Comparison of ENCODE assay signal across 22 mouse cellular contexts in the genomic region with DNA sequence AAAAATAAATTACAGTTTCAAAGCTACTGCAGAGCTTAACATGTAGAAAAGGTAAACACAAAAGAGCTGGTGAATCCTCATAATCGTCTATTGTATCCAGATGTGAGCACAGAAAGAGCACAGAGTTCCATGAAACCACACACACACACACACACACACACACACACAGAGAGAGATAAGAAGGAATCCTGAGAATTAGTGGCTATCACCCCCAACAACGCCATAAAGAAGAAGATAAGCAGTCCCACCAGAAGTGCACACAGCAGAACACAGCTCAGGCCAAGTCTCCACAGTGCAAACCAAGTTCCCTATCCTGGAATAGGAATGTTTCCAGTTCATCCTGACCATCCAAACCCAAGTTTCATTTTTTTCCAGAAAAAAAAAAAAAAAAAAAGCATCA. TPM values are rescaled to one million over a fixed set of nuclear protein-coding genes. Genes with fewer than 3 reads are reported as not detected.
A peak's percentile ranks its signal among the peaks of the same experiment; 100 is the strongest.
DNase-seq lines count a peak whose midpoint lies in the region; ATAC-seq and TF ChIP-seq lines count a peak whose summit lies in the region.
"Had no signal": no experiment of that assay in that cellular context is flagged by ENCODE, and none has a peak within 500 bp of the region (broad histone marks: within the 10 kb centered on the region; RNA-seq: fewer than 3 reads in every experiment).

No protein-coding gene starts in this region.

- H3K4me2 ChIP-seq in heart, embryonic 11.5 days = no peak overlapping the region
- no peak overlapping the region for H3K4me2 ChIP-seq in lung, embryonic 14.5 days
- no peak overlapping the region for H3K4me2 ChIP-seq in liver, embryonic 15.5 days
- H3K4me2 ChIP-seq: embryonic facial prominence, embryonic 12.5 days; forebrain, embryonic 15.5 days; heart, embryonic 13.5 days; hindbrain, embryonic 12.5 days had no signal

- H3K9me3 ChIP-seq in heart, embryonic 11.5 days (replicated peaks; ENCODE audit: control insufficient read depth, low read length) = no peaks in the 10 kb centered on the region
- no peaks in the 10 kb centered on the region for H3K9me3 ChIP-seq in lung, embryonic 14.5 days (ENCODE audit: low read depth, low read length)
- H3K9me3 ChIP-seq in limb, embryonic 10.5 days (replicated peaks) = no peaks in the 10 kb centered on the region
- no peaks in the 10 kb centered on the region for H3K9me3 ChIP-seq in liver, embryonic 15.5 days (replicated peaks)
- H3K9me3 ChIP-seq: embryonic facial prominence, embryonic 12.5 days; forebrain, embryonic 15.5 days; heart, embryonic 13.5 days; hindbrain, embryonic 12.5 days had no signal

- TF ChIP-seq CTCF in lung, embryonic 14.5 days (IDR thresholded peaks at IDR 0.05; ENCODE audit: low read depth) = no peak

- H3K36me3 ChIP-seq in heart, embryonic 11.5 days (ENCODE audit: control insufficient read depth, insufficient read depth, low read length) = peaks cover 4% of the 10 kb centered on the region; the same call in 1 of the 2 replicates
- peaks cover 22% of the 10 kb centered on the region for H3K36me3 ChIP-seq in lung, embryonic 14.5 days (ENCODE audit: insufficient read depth)
- H3K36me3 ChIP-seq in limb, embryonic 10.5 days = peaks cover 55% of the 10 kb centered on the region
- no peaks in the 10 kb centered on the region for H3K36me3 ChIP-seq in liver, embryonic 15.5 days (replicated peaks)
- H3K36me3 ChIP-seq: embryonic facial prominence, embryonic 12.5 days; forebrain, embryonic 15.5 days; hindbrain, embryonic 12.5 days had no signal

- H3K4me3 ChIP-seq in heart, embryonic 11.5 days (ENCODE audit: low read depth, low read length) = no peak overlapping the region
- H3K4me3 ChIP-seq in lung, embryonic 14.5 days (ENCODE audit: low read depth, low read length) = no peak overlapping the region
- H3K4me3 ChIP-seq in limb, embryonic 10.5 days = no peak overlapping the region
- H3K4me3 ChIP-seq in liver, embryonic 15.5 days (replicated peaks) = no peak overlapping the region
- H3K4me3 ChIP-seq: embryonic facial prominence, embryonic 12.5 days; forebrain, embryonic 15.5 days; heart, embryonic 13.5 days; hindbrain, embryonic 12.5 days had no signal

- no peak for ATAC-seq in heart, embryonic 11.5 days (replicated peaks; ENCODE audit: insufficient number of reproducible peaks, low FRiP score, low TSS enrichment)
- no peak for ATAC-seq in lung, embryonic 14.5 days (ENCODE audit: insufficient read depth)
- peak; percentile 29 for ATAC-seq in liver, embryonic 15.5 days (ENCODE audit: insufficient read depth)
- ATAC-seq: forebrain, embryonic 15.5 days; hindbrain, embryonic 16.5 days; inflammation-experienced regulatory T-cells, adult 6 months; intestine, postnatal 0 days had no signal

- peaks cover 28% of the 10 kb centered on the region for H3K4me1 ChIP-seq in heart, embryonic 11.5 days (ENCODE audit: control insufficient read depth, insufficient read depth, low read length)
- H3K4me1 ChIP-seq in lung, embryonic 14.5 days (ENCODE audit: insufficient read depth) = 0 out of 2 replicates have a peak, but pooled peaks cover 7% of the 10 kb centered on the region
- H3K4me1 ChIP-seq in limb, embryonic 10.5 days = peaks cover 8% of the 10 kb centered on the region; the same call in 1 of the 2 replicates
- peaks cover 24% of the 10 kb centered on the region for H3K4me1 ChIP-seq in liver, embryonic 15.5 days (replicated peaks)
- H3K4me1 ChIP-seq: forebrain, embryonic 15.5 days; hindbrain, embryonic 12.5 days had no signal

- H3K27me3 ChIP-seq in heart, embryonic 11.5 days (ENCODE audit: control insufficient read depth, insufficient read depth, low read length) = no peaks in the 10 kb centered on the region
- H3K27me3 ChIP-seq in lung, embryonic 14.5 days (ENCODE audit: insufficient read depth, low read length) = no peaks in the 10 kb centered on the region
- no peaks in the 10 kb centered on the region for H3K27me3 ChIP-seq in limb, embryonic 10.5 days (ENCODE audit: low read depth, poor library complexity, severe bottlenecking)
- no peaks in the 10 kb centered on the region for H3K27me3 ChIP-seq in liver, embryonic 15.5 days
- H3K27me3 ChIP-seq: CH12.LX; embryonic facial prominence, embryonic 12.5 days; forebrain, embryonic 15.5 days; heart, embryonic 13.5 days; hindbrain, embryonic 12.5 days had no signal

- 26% methylated on average over 2 of the region's 2 CpGs for WGBS in heart, embryonic 11.5 days (ENCODE audit: insufficient replicate concordance)
- 41% methylated on average over 2 of the region's 2 CpGs for WGBS in lung, embryonic 14.5 days
- WGBS in limb, embryonic 10.5 days = 87% methylated on average over 2 of the region's 2 CpGs
- WGBS in liver, embryonic 15.5 days (ENCODE audit: insufficient replicate concordance) = 23% methylated on average over 2 of the region's 2 CpGs

- DNase-seq in heart, adult 9 months (ENCODE audit: low spot score in 2 of 2) = no peak
- DNase-seq in lung, embryonic 14.5 days = no peak
- no peak for DNase-seq in lung, postnatal 14 days
- DNase-seq in limb, embryonic 10.5 days (ENCODE audit: low spot score) = peak; percentile 15
- DNase-seq in adrenal gland, adult (ENCODE audit: inconsistent age in 2 of 2, low spot score in 1 of 2) = no peak
- no peak for DNase-seq in adipocyte (ENCODE audit: low spot score)
- DNase-seq: adrenal gland, adult 2 months; adrenal gland, postnatal 25 days; cerebellum, adult 11 months; cerebellum, adult 8-10 months; cerebellum, postnatal 14 days; heart, postnatal 4 days had no signal

- H3K9ac ChIP-seq in heart, embryonic 11.5 days (ENCODE audit: low read depth, low read length) = no peak overlapping the region
- no peak overlapping the region for H3K9ac ChIP-seq in lung, embryonic 14.5 days
- H3K9ac ChIP-seq in liver, embryonic 15.5 days = no peak overlapping the region
- H3K9ac ChIP-seq: embryonic facial prominence, embryonic 12.5 days; forebrain, embryonic 15.5 days; hindbrain, embryonic 12.5 days had no signal

- H3K27ac ChIP-seq in heart, embryonic 11.5 days (ENCODE audit: low read depth, low read length) = peak overlapping the region; percentile 17; the same call in 1 of the 2 replicates
- peak overlapping the region; percentile 30; the same call in 1 of the 2 replicates for H3K27ac ChIP-seq in lung, embryonic 14.5 days (ENCODE audit: low read depth)
- no peak overlapping the region for H3K27ac ChIP-seq in limb, embryonic 10.5 days
- no peak overlapping the region for H3K27ac ChIP-seq in liver, embryonic 15.5 days (replicated peaks)
- H3K27ac ChIP-seq: embryonic facial prominence, embryonic 12.5 days; forebrain, embryonic 15.5 days; hindbrain, embryonic 12.5 days had no signal

RNA-seq across cellular contexts. Expression of gene Tmem185b, which starts 19.2 kb away (rescaled TPM):
- polyA plus RNA-seq in heart, embryonic 11.5 days (2014; fragmentation: Nextera tagmentation; extraction: Ambion mirVana) = 23.1 and 25.8 TPM in 2 replicates
- 32.4 and 33.2 TPM in 2 replicates for polyA plus RNA-seq in lung, embryonic 14.5 days (2014; fragmentation: Nextera tagmentation; extraction: Ambion mirVana)
- polyA plus RNA-seq in limb, embryonic 10.5 days (2016; fragmentation: Nextera tagmentation; extraction: Ambion mirVana) = 20.7 and 20.9 TPM in 2 replicates
- 7.9 TPM in 2 replicates for polyA plus RNA-seq in liver, embryonic 15.5 days (2015; fragmentation: Nextera tagmentation; extraction: Ambion mirVana)

RNA-seq across cellular contexts. Expression of gene Ralb, which starts 40.6 kb away (rescaled TPM):
- polyA plus RNA-seq in heart, embryonic 11.5 days (2014; fragmentation: Nextera tagmentation; extraction: Ambion mirVana) = 146 and 166 TPM in 2 replicates
- 219 and 221 TPM in 2 replicates for polyA plus RNA-seq in lung, embryonic 14.5 days (2014; fragmentation: Nextera tagmentation; extraction: Ambion mirVana)
- 106 and 112 TPM in 2 replicates for polyA plus RNA-seq in limb, embryonic 10.5 days (2016; fragmentation: Nextera tagmentation; extraction: Ambion mirVana)
- 37.5 and 38.6 TPM in 2 replicates for polyA plus RNA-seq in liver, embryonic 15.5 days (2015; fragmentation: Nextera tagmentation; extraction: Ambion mirVana)

Comparison
In these comparisons a context has a peak if more than half of its experiments do, and no peak if none do; other contexts are left out.
1. H3K27ac ChIP-seq: peak in heart, embryonic 11.5 days (single experiment) and lung, embryonic 14.5 days (single experiment); none in limb, embryonic 10.5 days (single experiment) and liver, embryonic 15.5 days (single experiment).